Mouse (Mus musculus): ENCODE measurements at regions not wholly inside any gene's neighbourhood (a gene's known extent, or its start where the extent isn't known, plus 50 kb on each side); places are given as distances from the start of the nearest gene placed in this dataset.
A peak's percentile ranks its signal among the peaks of the same experiment; 100 is the strongest.

DNA sequence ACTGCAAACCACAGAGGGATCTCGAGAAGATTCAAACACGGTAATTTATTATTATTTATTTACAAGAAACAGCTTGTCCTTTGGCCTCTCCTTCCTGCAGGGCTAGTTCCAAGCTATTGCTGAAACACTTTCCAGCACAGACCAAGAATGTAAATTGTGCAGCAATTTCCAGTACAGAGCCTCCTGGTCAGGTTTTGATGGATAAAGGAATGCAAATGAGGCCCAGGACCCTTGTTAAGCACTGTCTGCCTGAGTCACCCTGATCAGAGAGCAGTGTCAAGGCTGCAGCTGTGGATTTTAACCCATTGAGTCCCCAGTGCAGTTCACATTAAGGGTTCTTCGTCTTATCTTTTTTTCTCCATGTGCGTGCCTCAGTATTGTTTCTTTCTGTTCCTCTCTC lies 142.3 kb upstream of the Zkscan2 start:
- no peak for DNase-seq (ENCODE audit: extremely low spot score)

DNA sequence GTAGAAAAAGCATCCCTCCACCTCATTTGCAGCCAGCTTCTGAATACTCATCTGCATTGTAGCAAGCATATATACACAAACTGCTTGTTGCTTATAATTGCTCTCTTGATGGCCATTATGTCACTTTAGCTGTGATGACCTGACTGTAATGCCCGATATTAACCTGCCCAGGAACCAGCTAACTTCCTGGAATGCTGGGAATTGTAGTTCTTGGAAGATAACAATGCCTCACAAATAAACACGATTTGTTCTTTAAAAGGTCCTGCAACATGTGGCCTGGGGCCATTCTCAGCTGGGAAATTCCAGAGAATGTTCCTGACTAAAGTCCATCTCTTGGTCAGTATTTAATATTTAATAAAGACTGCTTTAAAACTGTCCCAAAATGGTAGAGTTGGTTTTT lies 143.2 kb upstream of the Zkscan2 start:
- DNase-seq (ENCODE audit: extremely low spot score): no peak

- no peak for DNase-seq (ENCODE audit: extremely low spot score)
These were observed 145.3 kb upstream of the Zkscan2 start for GRCm38 (mm10) chr7:123645521-123645920.

DNA sequence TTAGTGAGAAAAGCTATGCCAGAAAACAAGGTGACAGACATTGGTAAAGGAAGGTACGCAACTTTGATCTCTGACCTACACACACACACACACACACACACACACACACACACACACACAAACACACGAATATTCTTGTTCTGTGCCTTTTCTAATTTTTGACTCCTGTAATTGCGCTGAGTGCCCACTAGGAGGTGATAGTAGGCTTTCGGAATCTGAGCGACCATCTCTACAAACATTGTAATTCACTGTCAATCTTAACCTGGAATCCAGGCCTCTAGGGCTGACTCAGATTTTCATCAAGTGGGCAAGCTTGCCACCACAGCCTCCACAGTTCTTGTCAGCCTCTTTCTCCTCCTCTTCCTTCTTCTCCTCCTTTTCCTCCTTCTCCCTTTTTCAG lies 165.2 kb upstream of the Zkscan2 start:
- no peak for DNase-seq (ENCODE audit: extremely low spot score)

- no peak for DNase-seq (ENCODE audit: extremely low spot score)
These were observed 184.5 kb upstream of the Zkscan2 start for GRCm38 (mm10) chr7:123684762-123685161.

- no peak for DNase-seq (ENCODE audit: extremely low spot score)
These were observed 186.3 kb upstream of the Zkscan2 start for GRCm38 (mm10) chr7:123686547-123686946.

GRCm38 (mm10) chr7:123731016-123731415 lies 230.8 kb upstream of the Zkscan2 start:
- DNase-seq (ENCODE audit: extremely low spot score): no peak

DNA sequence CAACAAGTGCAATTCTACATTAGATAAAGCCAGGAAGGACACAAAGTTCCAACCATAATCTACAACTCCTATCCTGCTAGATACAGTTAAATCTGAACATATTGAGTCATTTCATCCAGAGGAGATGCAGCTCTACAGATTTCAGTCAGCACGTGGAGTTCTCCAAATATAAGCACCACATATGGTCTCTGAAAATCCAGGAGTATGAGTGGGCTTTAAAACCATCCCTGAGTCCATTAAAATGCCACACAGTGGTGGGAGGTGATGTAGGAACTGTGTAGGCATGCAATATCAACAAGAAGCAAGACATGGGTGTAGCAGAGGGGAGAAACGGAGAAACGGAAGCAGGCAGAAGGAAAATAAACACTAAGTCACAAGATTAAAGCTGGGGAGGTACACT lies 232.8 kb upstream of the Zkscan2 start:
- no peak for DNase-seq (ENCODE audit: extremely low spot score)

DNA sequence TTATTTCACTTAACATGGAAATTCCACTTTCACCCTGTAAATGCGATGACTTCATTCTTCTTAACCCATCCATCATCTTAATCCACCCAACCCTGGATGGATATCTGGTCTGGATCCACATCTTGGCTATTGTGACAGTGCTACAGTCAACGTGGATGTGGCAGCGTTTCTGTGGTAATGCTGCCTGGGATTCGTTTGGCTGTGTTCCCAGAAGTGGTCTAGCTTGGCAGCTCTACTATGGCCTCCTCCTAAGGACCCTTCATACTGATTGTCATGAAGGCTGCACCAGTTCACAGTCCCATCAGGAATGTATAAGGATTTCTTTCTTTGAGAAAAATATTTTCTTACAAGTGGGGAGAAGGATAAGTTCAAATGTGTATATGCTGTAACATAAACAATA lies 234.7 kb upstream of the Hs3st4 start:
- no peak for DNase-seq (ENCODE audit: extremely low spot score)

- no peak for DNase-seq (ENCODE audit: extremely low spot score)
These were observed 229.4 kb upstream of the Hs3st4 start for GRCm38 (mm10) chr7:123753252-123753651.

- DNase-seq (ENCODE audit: extremely low spot score): no peak
These were observed 187.6 kb upstream of the Hs3st4 start for GRCm38 (mm10) chr7:123795036-123795435.

GRCm38 (mm10) chr7:123796096-123796495 lies 186.6 kb upstream of the Hs3st4 start:
- DNase-seq (ENCODE audit: extremely low spot score): no peak

- no peak for DNase-seq (ENCODE audit: extremely low spot score)
These were observed 177.0 kb upstream of the Hs3st4 start for GRCm38 (mm10) chr7:123805650-123806049.

DNA sequence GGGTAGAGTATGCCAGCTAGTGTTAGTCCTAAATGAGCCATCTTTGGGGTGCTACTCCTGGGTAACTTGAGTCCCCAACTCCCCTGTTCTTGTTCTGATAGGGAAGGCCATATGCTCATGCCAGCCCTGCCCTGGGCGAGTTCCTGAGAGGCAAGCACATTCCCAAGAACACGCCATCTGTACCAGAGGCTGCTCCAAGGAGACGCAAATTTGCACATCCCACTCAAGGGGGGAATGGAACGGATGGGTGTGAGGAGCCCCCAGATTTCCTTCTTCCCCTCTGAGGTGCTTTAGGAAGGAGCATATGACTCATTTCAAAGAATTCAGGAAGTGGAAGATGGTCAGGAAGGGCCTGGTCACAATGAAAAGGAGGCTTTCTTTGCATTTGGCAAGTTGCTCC lies 158.7 kb upstream of the Hs3st4 start:
- DNase-seq (ENCODE audit: extremely low spot score): no peak

- no peak for DNase-seq (ENCODE audit: extremely low spot score)
These were observed 156.3 kb upstream of the Hs3st4 start for GRCm38 (mm10) chr7:123826406-123826805.

DNA sequence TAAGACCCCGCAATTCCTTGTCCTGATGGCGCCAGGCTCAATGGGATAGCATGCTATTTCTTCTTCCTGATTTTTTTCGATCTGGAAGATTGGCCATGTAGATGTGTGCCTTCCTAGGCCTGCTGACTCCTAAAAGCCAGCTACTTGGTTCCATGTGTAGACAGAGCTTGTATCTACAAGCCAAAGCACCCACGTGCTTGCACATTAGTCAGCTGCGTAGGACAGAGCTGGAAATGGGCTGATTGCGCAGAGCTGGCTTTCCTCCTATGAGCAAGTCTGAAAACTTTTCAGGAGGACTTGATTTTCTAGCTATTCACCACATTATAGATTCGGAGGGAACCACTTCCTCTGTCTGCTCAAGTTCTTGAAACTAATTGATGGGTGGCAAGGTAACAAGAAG lies 140.1 kb upstream of the Hs3st4 start:
- no peak for DNase-seq (ENCODE audit: extremely low spot score)

DNA sequence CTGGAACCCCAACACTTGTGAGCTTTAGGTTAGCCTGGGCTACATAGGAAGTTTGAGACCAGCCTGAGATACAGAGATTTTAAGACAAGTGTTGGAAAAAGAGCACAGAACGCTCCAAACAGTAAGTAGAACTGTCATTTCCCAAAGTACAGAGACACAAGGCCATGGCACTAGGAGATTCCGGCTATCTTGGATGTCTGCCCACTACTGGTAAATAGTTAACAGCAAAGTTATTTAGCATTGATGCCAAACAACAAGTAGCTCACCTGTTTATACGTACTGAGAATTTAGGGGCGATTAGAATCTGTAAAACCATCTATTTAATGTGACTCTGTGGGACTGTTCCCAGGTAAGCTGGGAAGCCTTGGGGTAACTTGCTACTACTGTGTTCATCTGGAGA lies 135.6 kb upstream of the Hs3st4 start:
- no peak for DNase-seq (ENCODE audit: extremely low spot score)

GRCm38 (mm10) chr7:123848644-123849043 lies 134.0 kb upstream of the Hs3st4 start:
- no peak for DNase-seq (ENCODE audit: extremely low spot score)

GRCm38 (mm10) chr7:123849220-123849619 lies 133.4 kb upstream of the Hs3st4 start:
- no peak for DNase-seq (ENCODE audit: extremely low spot score)

DNA sequence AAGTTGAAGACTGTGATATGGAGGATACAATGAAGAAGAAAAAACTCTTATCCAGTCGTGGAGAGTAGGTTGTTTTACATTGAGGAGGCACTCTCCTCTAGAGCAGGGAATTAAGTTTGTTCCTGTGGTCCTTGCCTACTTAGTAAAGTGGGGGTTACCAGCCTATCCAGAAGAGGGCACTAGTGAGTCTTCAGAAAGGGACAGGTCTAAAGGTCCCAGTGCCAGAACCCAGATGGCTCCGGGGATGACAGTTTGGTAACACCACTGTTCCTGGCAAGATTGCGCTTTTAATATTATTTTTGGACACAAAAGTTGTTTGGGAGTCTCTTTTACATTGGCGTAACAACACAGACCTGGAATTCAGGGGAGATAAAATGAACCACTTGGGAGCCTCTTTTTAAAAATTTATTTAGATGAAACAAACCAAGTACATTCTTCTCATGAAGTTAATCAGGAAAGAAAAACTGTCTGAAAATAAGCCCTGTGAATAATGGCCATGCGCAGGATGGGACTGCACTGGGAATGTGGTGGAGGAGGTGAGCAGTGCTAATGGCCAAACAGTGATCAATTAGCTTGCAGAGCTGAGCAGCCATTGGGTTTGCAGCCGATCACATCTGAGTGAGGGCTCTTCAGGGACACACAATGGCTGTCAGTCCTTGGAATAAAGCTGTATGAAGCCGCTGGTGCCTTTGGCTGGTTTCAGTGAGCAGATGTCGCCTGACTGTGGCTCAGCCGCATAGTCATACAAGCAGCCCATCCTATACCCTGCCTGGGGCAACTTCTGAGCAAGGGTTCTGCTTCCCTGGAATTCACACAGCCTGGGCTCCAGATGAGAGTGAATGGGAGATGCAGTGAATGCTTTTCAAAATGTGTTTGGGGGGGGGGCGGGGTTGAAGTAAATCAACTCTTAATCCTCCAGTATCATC lies 132.1 kb upstream of the Hs3st4 start:
- DNase-seq (ENCODE audit: extremely low spot score): peak; percentile 9

- DNase-seq (ENCODE audit: extremely low spot score): no peak
These were observed 125.1 kb upstream of the Hs3st4 start for GRCm38 (mm10) chr7:123857539-123857938.

DNA sequence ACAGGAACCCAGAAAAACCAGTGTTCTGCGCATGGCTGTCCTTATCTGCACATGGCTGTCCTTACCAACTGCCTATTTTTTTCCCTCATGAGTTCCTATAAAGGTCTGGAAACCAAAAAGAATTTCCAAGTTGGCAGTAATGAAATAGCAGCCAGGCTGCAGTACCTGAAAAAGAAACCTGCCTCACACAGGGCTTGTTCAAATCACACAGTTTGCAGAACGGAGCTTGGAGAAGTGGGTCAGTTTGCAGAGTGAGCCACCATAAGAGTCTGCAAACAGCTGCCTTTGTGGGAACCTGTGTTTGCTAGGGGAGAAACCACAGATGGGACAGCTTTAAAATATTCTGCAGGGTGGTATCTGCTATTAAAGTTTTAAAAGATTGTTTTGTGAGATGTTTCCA lies 121.0 kb upstream of the Hs3st4 start:
- DNase-seq (ENCODE audit: extremely low spot score): no peak

DNA sequence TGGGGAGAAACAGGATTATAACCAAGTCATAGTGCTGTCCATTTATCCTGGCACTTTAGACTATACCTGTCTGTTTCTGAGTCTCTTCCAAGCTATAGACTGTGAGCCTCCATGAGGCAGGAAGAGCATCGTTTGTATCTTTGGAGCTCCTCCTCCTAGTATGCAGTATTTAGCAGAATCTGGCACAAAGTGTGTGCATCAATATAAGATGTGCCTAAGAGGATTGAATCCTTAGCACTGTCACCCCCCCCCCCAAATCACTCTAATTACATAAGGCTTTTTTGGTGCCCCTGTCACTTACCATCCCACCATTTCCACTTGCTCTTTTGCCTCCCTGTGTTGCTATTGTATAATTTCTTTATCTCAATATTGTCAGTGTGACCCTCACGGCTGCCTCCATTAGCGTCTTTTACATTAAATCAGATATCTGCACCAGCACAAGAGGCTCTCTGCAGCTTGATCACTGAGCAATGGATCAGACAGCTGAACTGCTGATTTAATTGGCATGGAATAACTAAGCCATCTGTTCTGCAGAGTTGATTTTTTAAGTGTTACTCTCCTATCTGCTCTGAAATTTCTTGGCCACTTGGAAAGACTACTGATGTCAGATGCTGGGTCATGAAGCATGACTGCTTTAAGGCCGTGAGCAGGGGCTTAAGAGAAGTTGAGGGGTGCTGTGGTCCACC lies 85.8 kb upstream of the Hs3st4 start:
- DNase-seq (ENCODE audit: extremely low spot score): no peak
